Mouse (Mus musculus) bone marrow, adult 2 months (tissue): Measurements from ENCODE around the gene Zfp385a.

Source experiments
- CTCF ChIP-seq: fragments of 200-500 bp; IDR thresholded peaks from 2 replicates; pipeline ENCODE4 v1.5.1; 2011; ENCODE audit warnings: low read length, control low read depth; ENCODE audit not compliant: control insufficient read depth, insufficient read depth
- POLR2A ChIP-seq: fragments of 200-500 bp; IDR thresholded peaks from 2 replicates; pipeline ENCODE4 v1.6.1; 2011; ENCODE audit warnings: low read depth, mild to moderate bottlenecking, control low read depth, low read length, borderline replicate concordance; ENCODE audit not compliant: control insufficient read depth

DNA sequence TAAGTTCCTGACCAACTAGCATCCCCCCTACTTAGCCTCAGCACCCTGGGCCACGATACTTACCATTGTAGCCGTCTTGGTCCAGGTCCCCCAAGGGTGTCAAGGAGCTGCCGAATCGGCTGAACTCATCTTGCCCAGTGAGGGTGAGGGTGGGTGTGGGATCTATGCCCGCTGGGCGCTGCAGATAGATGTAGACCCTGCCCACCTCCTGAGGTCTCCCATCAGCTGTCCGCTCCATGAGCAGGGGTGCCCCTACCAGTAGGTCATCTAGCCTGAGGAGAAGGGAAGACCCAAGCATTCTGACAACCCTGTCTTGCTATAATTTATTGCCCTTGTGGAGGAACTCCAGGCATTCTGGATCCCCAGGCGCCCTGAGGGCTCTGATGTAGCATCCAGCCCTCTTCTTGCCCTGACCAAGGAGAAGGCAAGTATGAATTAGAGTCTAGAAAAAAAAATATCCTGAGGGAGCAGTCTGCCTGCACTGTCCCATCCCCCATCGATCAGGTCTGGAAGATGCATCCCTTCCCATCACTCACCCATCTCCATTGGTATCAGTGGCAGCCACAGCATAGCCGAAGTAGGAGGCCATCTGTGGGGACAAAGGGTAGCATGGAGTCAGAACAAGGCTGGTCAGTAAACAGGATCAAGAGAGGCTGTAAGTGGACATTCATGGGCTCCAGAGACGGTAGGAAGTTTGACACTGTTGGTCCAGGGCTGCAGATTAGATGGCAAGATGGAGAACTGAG, 13.8 kb upstream of the Zfp385a start:
- TF ChIP-seq CTCF: no peak
- no peak for TF ChIP-seq POLR2A
